Mouse (Mus musculus): ENCODE results near the gene Usp15. TPM values are rescaled to one million over a fixed set of nuclear protein-coding genes. Genes with fewer than 3 reads are reported as not detected.

Gene Usp15
- polyA plus RNA-seq, 1 experiment: 2.0 TPM

GRCm38 (mm10) chr10:123182391-123182790 is 14.4 kb downstream of the Usp15 start:
- H3K27me3 ChIP-seq (ENCODE audit: control insufficient read depth, insufficient read depth, low read length): no peaks in the 10 kb centered on the region
- peaks cover 25% of the 10 kb centered on the region for H3K36me3 ChIP-seq (ENCODE audit: control insufficient read depth, insufficient read depth, low read length)
- no peak overlapping the region for H3K27ac ChIP-seq (ENCODE audit: insufficient read depth, low read depth, low read length)
- peaks cover 9% of the 10 kb centered on the region for H3K4me1 ChIP-seq (ENCODE audit: control insufficient read depth, insufficient read depth, insufficient read length, low read length)
- WGBS: 86% methylated on average over 3 of the region's 3 CpGs
- H3K4me3 ChIP-seq (ENCODE audit: low read depth, low read length): no peak overlapping the region
- TF ChIP-seq CTCF (IDR thresholded peaks at IDR 0.05; ENCODE audit: extremely low read depth, insufficient read length, insufficient replicate concordance, low read depth, low read length) (no peak), POLR2A (IDR thresholded peaks at IDR 0.05; ENCODE audit: low read depth, low read length) (no peak)

- Histone ChIP-seq H3K36me3 (ENCODE audit: control insufficient read depth, insufficient read depth, low read length) (peaks cover 49% of the 10 kb centered on the region), H3K27me3 (ENCODE audit: control insufficient read depth, insufficient read depth, low read length) (no peaks in the 10 kb centered on the region), H3K4me1 (ENCODE audit: control insufficient read depth, insufficient read depth, insufficient read length, low read length) (no peaks in the 10 kb centered on the region), H3K27ac (ENCODE audit: insufficient read depth, low read depth, low read length) (no peak overlapping the region), H3K4me3 (ENCODE audit: low read depth, low read length) (no peak overlapping the region)
- 76% methylated on average over 4 of the region's 4 CpGs for WGBS
- TF ChIP-seq CTCF (IDR thresholded peaks at IDR 0.05; ENCODE audit: extremely low read depth, insufficient read length, insufficient replicate concordance, low read depth, low read length) (no peak), POLR2A (IDR thresholded peaks at IDR 0.05; ENCODE audit: low read depth, low read length) (no peak)
Observed at GRCm38 (mm10) chr10:123175771-123176170, 21.0 kb downstream of the Usp15 start.

DNA sequence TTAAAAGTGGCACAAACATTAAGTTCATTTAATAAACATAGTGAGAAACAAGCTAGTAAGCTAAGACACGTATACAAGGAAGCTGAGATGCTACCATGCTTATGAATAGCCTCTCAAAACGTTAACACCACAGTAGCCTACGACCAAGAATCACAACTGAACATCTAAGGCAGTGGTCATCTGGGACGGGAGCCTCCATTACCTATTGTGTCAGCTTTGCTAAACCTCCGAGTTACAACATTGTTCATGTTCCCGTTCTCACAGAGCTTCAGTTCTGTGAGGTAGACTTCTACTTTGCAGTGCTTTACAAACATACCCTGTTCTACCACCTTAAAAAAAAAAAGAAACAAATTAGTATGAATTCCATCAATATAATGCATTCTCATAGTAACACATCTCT is 25.9 kb downstream of the Usp15 start:
- 82% methylated on average over 6 of the region's 6 CpGs for WGBS
- Histone ChIP-seq H3K36me3 (ENCODE audit: control insufficient read depth, insufficient read depth, low read length) (peaks cover 49% of the 10 kb centered on the region), H3K27me3 (ENCODE audit: control insufficient read depth, insufficient read depth, low read length) (no peaks in the 10 kb centered on the region), H3K4me3 (ENCODE audit: low read depth, low read length) (no peak overlapping the region), H3K4me1 (ENCODE audit: control insufficient read depth, insufficient read depth, insufficient read length, low read length) (no peaks in the 10 kb centered on the region), H3K27ac (ENCODE audit: insufficient read depth, low read depth, low read length) (no peak overlapping the region)
- TF ChIP-seq CTCF (IDR thresholded peaks at IDR 0.05; ENCODE audit: extremely low read depth, insufficient read length, insufficient replicate concordance, low read depth, low read length) (no peak), POLR2A (IDR thresholded peaks at IDR 0.05; ENCODE audit: low read depth, low read length) (no peak)

DNA sequence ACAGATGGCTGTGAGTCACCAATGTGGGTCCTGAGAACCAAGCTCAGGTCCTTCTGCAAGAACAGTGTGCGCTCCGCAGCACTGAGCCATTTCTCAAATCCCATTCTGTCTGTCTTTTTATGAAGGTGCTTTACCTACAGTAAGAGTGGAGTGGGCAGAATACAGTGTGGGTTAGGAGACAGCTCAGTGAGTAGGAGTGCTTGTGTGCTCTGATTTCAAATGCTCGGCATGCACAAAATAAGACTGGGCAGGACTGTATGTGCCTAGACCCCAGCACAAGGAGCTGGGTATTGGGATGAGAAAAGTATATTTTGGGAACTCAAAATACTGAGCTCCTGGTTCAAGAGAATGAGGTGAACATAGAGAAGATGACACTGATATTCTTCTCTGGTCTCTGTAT is 31.3 kb downstream of the Usp15 start:
- TF ChIP-seq CTCF (IDR thresholded peaks at IDR 0.05; ENCODE audit: extremely low read depth, insufficient read length, insufficient replicate concordance, low read depth, low read length) (no peak), POLR2A (IDR thresholded peaks at IDR 0.05; ENCODE audit: low read depth, low read length) (no peak)
- no peaks in the 10 kb centered on the region for H3K4me1 ChIP-seq (ENCODE audit: control insufficient read depth, insufficient read depth, insufficient read length, low read length)
- no peak overlapping the region for H3K4me3 ChIP-seq (ENCODE audit: low read depth, low read length)
- 95% methylated on average over 3 of the region's 3 CpGs for WGBS
- peaks cover 37% of the 10 kb centered on the region for H3K36me3 ChIP-seq (ENCODE audit: control insufficient read depth, insufficient read depth, low read length)
- no peaks in the 10 kb centered on the region for H3K27me3 ChIP-seq (ENCODE audit: control insufficient read depth, insufficient read depth, low read length)
- no peak overlapping the region for H3K27ac ChIP-seq (ENCODE audit: insufficient read depth, low read depth, low read length)

GRCm38 (mm10) chr10:123160508-123160907 is 36.3 kb downstream of the Usp15 start:
- Histone ChIP-seq H3K4me3 (ENCODE audit: low read depth, low read length) (no peak overlapping the region), H3K27me3 (ENCODE audit: control insufficient read depth, insufficient read depth, low read length) (no peaks in the 10 kb centered on the region), H3K27ac (ENCODE audit: insufficient read depth, low read depth, low read length) (no peak overlapping the region), H3K4me1 (ENCODE audit: control insufficient read depth, insufficient read depth, insufficient read length, low read length) (no peaks in the 10 kb centered on the region), H3K36me3 (ENCODE audit: control insufficient read depth, insufficient read depth, low read length) (peaks cover 28% of the 10 kb centered on the region)
- no peak for TF ChIP-seq CTCF (IDR thresholded peaks at IDR 0.05; ENCODE audit: extremely low read depth, insufficient read length, insufficient replicate concordance, low read depth, low read length)
- no peak for TF ChIP-seq POLR2A (IDR thresholded peaks at IDR 0.05; ENCODE audit: low read depth, low read length)
- WGBS: 72% methylated on average over 6 of the region's 6 CpGs

DNA sequence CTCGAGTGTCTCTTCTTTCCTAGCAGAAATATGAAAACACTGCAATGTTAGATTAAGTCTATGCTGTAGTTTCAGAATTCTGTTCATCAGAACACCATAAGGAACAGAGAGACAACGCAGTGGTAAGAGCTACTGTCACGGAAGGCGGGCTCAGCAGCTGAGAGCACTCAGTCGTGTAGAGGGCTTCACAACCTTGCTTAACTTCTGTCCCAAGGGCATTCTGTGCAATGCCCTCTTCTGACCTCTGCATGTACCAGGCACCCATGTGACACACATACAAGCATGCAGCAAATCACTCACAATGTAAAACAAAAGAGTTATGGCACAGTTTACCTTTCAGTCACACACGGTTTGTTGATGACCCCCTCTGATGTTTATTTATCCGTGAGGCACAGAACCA is 37.5 kb downstream of the Usp15 start:
- H3K27me3 ChIP-seq (ENCODE audit: control insufficient read depth, insufficient read depth, low read length): no peaks in the 10 kb centered on the region
- WGBS: 79% methylated on average over 7 of the region's 7 CpGs
- peaks cover 28% of the 10 kb centered on the region for H3K36me3 ChIP-seq (ENCODE audit: control insufficient read depth, insufficient read depth, low read length)
- no peak overlapping the region for H3K4me3 ChIP-seq (ENCODE audit: low read depth, low read length)
- no peak overlapping the region for H3K27ac ChIP-seq (ENCODE audit: insufficient read depth, low read depth, low read length)
- H3K4me1 ChIP-seq (ENCODE audit: control insufficient read depth, insufficient read depth, insufficient read length, low read length): no peaks in the 10 kb centered on the region
- TF ChIP-seq POLR2A (IDR thresholded peaks at IDR 0.05; ENCODE audit: low read depth, low read length): no peak
- no peak for TF ChIP-seq CTCF (IDR thresholded peaks at IDR 0.05; ENCODE audit: extremely low read depth, insufficient read length, insufficient replicate concordance, low read depth, low read length)

DNA sequence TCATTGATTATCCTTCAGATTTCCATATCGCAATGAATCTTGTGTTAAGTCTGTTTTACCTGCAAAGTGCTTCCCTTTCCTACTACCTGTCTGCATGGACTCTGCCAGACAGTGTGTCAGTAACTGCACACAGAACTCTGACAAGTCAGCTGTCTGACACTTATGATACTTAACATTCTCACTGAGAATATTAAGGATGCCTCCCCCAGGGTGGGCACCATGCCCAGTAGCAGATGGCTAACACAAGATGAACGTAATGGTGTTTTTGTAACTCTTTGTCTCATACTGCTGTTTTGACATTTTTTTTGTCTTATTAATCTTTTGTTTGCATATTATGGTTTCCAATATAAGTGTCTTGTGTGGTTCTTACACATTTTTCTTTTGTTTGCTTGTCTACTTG is 40.4 kb downstream of the Usp15 start:
- Histone ChIP-seq H3K4me3 (ENCODE audit: low read depth, low read length) (no peak overlapping the region), H3K4me1 (ENCODE audit: control insufficient read depth, insufficient read depth, insufficient read length, low read length) (no peaks in the 10 kb centered on the region), H3K36me3 (ENCODE audit: control insufficient read depth, insufficient read depth, low read length) (peaks cover 27% of the 10 kb centered on the region), H3K27me3 (ENCODE audit: control insufficient read depth, insufficient read depth, low read length) (no peaks in the 10 kb centered on the region), H3K27ac (ENCODE audit: insufficient read depth, low read depth, low read length) (no peak overlapping the region)
- 93% methylated on average over 2 of the region's 2 CpGs for WGBS
- TF ChIP-seq CTCF (IDR thresholded peaks at IDR 0.05; ENCODE audit: extremely low read depth, insufficient read length, insufficient replicate concordance, low read depth, low read length) (no peak), POLR2A (IDR thresholded peaks at IDR 0.05; ENCODE audit: low read depth, low read length) (no peak)

DNA sequence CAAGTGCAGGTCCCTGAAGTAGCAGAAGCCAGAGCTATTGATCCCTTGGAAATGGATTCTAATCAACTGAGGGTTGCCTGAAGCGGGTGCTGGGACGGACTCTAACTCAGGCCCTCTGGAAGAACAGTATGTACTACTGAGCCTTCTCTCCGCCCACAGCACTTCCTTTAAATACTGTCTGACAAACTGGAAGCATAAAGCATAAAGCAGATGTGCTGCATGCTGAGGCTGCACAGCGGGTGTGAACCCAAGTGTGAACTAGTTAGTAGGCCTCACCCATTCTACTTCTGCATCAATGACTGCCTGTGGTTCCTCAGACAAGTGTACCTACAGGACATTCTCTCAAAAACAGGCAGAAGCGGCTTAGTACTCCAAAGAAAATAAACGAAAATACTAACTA is 41.0 kb downstream of the Usp15 start:
- no peak overlapping the region for H3K27ac ChIP-seq (ENCODE audit: insufficient read depth, low read depth, low read length)
- H3K4me3 ChIP-seq (ENCODE audit: low read depth, low read length): no peak overlapping the region
- H3K4me1 ChIP-seq (ENCODE audit: control insufficient read depth, insufficient read depth, insufficient read length, low read length): no peaks in the 10 kb centered on the region
- TF ChIP-seq CTCF (IDR thresholded peaks at IDR 0.05; ENCODE audit: extremely low read depth, insufficient read length, insufficient replicate concordance, low read depth, low read length) (no peak), POLR2A (IDR thresholded peaks at IDR 0.05; ENCODE audit: low read depth, low read length) (no peak)
- WGBS: 93% methylated on average over 6 of the region's 6 CpGs
- H3K36me3 ChIP-seq (ENCODE audit: control insufficient read depth, insufficient read depth, low read length): peaks cover 30% of the 10 kb centered on the region
- no peaks in the 10 kb centered on the region for H3K27me3 ChIP-seq (ENCODE audit: control insufficient read depth, insufficient read depth, low read length)

Measured in small intestine, adult 2 months (tissue).